ENCODE assay signal across 18 mouse cellular contexts in genomic region chr1:74197726-74198470, GRCm38 (mm10). TPM values are rescaled to one million over a fixed set of nuclear protein-coding genes. Genes with fewer than 3 reads are reported as not detected.
DNase-seq lines count a peak whose midpoint lies in the region; ATAC-seq and TF ChIP-seq lines count a peak whose summit lies in the region.
"Had no signal": no experiment of that assay in that cellular context is flagged by ENCODE, and none has a peak within 500 bp of the region (broad histone marks: within the 10 kb centered on the region; RNA-seq: fewer than 3 reads in every experiment).

No protein-coding gene starts in this region.

- no peak overlapping the region for H3K4me2 ChIP-seq in heart, embryonic 12.5 days
- no peak overlapping the region for H3K4me2 ChIP-seq in forebrain, embryonic 15.5 days (replicated peaks)
- H3K4me2 ChIP-seq: hindbrain, embryonic 14.5 days had no signal

- H3K4me3 ChIP-seq in heart, embryonic 12.5 days: no peak overlapping the region
- H3K4me3 ChIP-seq in cortical plate, adult 2 months (ENCODE audit: insufficient read depth, low read length): no peak overlapping the region
- no peak overlapping the region for H3K4me3 ChIP-seq in forebrain, embryonic 15.5 days
- no peak overlapping the region for H3K4me3 ChIP-seq in hindbrain, embryonic 10.5 days
- H3K4me3 ChIP-seq: megakaryocyte, embryonic 14.5 days; myocyte had no signal

- no peaks in the 10 kb centered on the region for H3K27me3 ChIP-seq in heart, embryonic 12.5 days (replicated peaks)
- H3K27me3 ChIP-seq in forebrain, embryonic 15.5 days: no peaks in the 10 kb centered on the region
- H3K27me3 ChIP-seq in hindbrain, embryonic 10.5 days (ENCODE audit: insufficient read depth, poor library complexity, severe bottlenecking): no peaks in the 10 kb centered on the region

- WGBS in heart, embryonic 12.5 days: 81% methylated on average over 12 of the region's 12 CpGs
- 86% methylated on average over 12 of the region's 12 CpGs for WGBS in forebrain, embryonic 15.5 days
- WGBS in hindbrain, embryonic 10.5 days: 79% methylated on average over 12 of the region's 12 CpGs

- no peaks in the 10 kb centered on the region for H3K36me3 ChIP-seq in heart, embryonic 12.5 days
- H3K36me3 ChIP-seq in forebrain, embryonic 15.5 days: no peaks in the 10 kb centered on the region
- no peaks in the 10 kb centered on the region for H3K36me3 ChIP-seq in hindbrain, embryonic 10.5 days

- TF ChIP-seq CTCF in cortical plate, adult 2 months (IDR thresholded peaks at IDR 0.05; ENCODE audit: extremely low read depth, insufficient read depth, low read length): no peak

- no peak overlapping the region for H3K9ac ChIP-seq in heart, embryonic 12.5 days
- no peak overlapping the region for H3K9ac ChIP-seq in forebrain, embryonic 15.5 days (replicated peaks)
- H3K9ac ChIP-seq: hindbrain, embryonic 14.5 days had no signal

- 0 out of 2 replicates have a peak, but pooled peaks cover 7% of the 10 kb centered on the region for H3K4me1 ChIP-seq in heart, embryonic 12.5 days (replicated peaks)
- peaks cover 3% of the 10 kb centered on the region; the same call in 1 of the 2 replicates for H3K4me1 ChIP-seq in cortical plate, adult 2 months (ENCODE audit: control insufficient read depth, insufficient read depth, low read length)
- no peaks in the 10 kb centered on the region for H3K4me1 ChIP-seq in forebrain, embryonic 15.5 days
- H3K4me1 ChIP-seq in hindbrain, embryonic 10.5 days (replicated peaks): no peaks in the 10 kb centered on the region

- peak; percentile 55; the same call in 1 of the 2 replicates for TF ChIP-seq POLR2A in cortical plate, adult 2 months (IDR thresholded peaks at IDR 0.05; ENCODE audit: extremely low read depth, insufficient read depth, low read length)

- no peak overlapping the region for H3K27ac ChIP-seq in heart, embryonic 12.5 days (ENCODE audit: poor library complexity, severe bottlenecking)
- H3K27ac ChIP-seq in cortical plate, adult 2 months (ENCODE audit: insufficient read depth, low read length): no peak overlapping the region; the same call in 1 of the 2 replicates
- no peak overlapping the region for H3K27ac ChIP-seq in forebrain, embryonic 15.5 days (replicated peaks)
- no peak overlapping the region for H3K27ac ChIP-seq in hindbrain, embryonic 10.5 days
- H3K27ac ChIP-seq: hindbrain, embryonic 14.5 days had no signal

- H3K9me3 ChIP-seq in heart, embryonic 12.5 days (replicated peaks): no peaks in the 10 kb centered on the region
- no peaks in the 10 kb centered on the region for H3K9me3 ChIP-seq in forebrain, embryonic 15.5 days
- no peaks in the 10 kb centered on the region for H3K9me3 ChIP-seq in hindbrain, embryonic 10.5 days
- H3K9me3 ChIP-seq: megakaryocyte, embryonic 14.5 days had no signal

- intact Hi-C loops in left cerebral cortex, postnatal 36 days (cut with DNase I): loop anchor here (2.0 kb wide), 1 partner anchor 295 kb away; no protein-coding TSS in a partner anchor

- peak; percentile 27 for DNase-seq in heart, adult 11 months
- peak; percentile 54 for DNase-seq in layer of hippocampus, adult 9-10 months (ENCODE audit: low spot score)
- peak; percentile 54 to 57 for DNase-seq in left cerebral cortex, postnatal 36 days (ENCODE audit: low spot score in 2 of 2)
- no peak for DNase-seq in hindbrain, embryonic 10.5 days (ENCODE audit: low spot score)
- DNase-seq in neural tube, embryonic 10.5 days (ENCODE audit: extremely low spot score, low spot score): no peak
- DNase-seq: adrenal gland, postnatal 14 days; embryo, embryonic 11 days; kidney, postnatal 14 days; lung, adult 2 months; thymus, postnatal 25 days had no signal

- no peak for ATAC-seq in heart, embryonic 12.5 days (ENCODE audit: insufficient number of reproducible peaks, low FRiP score)
- ATAC-seq in forebrain, embryonic 15.5 days (replicated peaks): no peak

RNA-seq across cellular contexts. Expression of gene Cxcr1, which starts 3.5 kb away (rescaled TPM):
- polyA plus RNA-seq in heart, embryonic 12.5 days (2016; fragmentation: Nextera tagmentation; extraction: Ambion mirVana): not detected in 2 replicates
- not detected in 2 replicates for polyA plus RNA-seq in cortical plate, adult 2 months (2012; rRNA removed)
- not detected for total RNA-seq in left cerebral cortex, postnatal 36 days (2021)
- polyA plus RNA-seq in forebrain, embryonic 15.5 days (2015; fragmentation: Nextera tagmentation; extraction: Ambion mirVana): not detected in 2 replicates
- not detected in 2 replicates for polyA plus RNA-seq in hindbrain, embryonic 10.5 days (2016; fragmentation: Nextera tagmentation; extraction: Ambion mirVana)
- total RNA-seq: adrenal gland, postnatal 14 days; gastrocnemius, adult 18-20 months had no signal
- polyA plus RNA-seq: heart, embryonic 14.5 days; hindbrain, embryonic 14.5 days; myocyte had no signal

RNA-seq across cellular contexts. Expression of gene Arpc2, which starts 38.0 kb away (rescaled TPM):
- polyA plus RNA-seq in heart, embryonic 12.5 days (2016; fragmentation: Nextera tagmentation; extraction: Ambion mirVana): 478 and 484 TPM in 2 replicates
- polyA plus RNA-seq in cortical plate, adult 2 months (2012; rRNA removed): 232 and 248 TPM in 2 replicates
- 100 to 1,000 TPM; 259 to 262 TPM for total RNA-seq in left cerebral cortex, postnatal 36 days (2021)
- polyA plus RNA-seq in forebrain, embryonic 15.5 days (2015; fragmentation: Nextera tagmentation; extraction: Ambion mirVana): 403 and 418 TPM in 2 replicates
- 352 and 355 TPM in 2 replicates for polyA plus RNA-seq in hindbrain, embryonic 10.5 days (2016; fragmentation: Nextera tagmentation; extraction: Ambion mirVana)

RNA-seq across cellular contexts. Expression of gene Cxcr2, which starts 44.1 kb away (rescaled TPM):
- polyA plus RNA-seq in heart, embryonic 12.5 days (2016; fragmentation: Nextera tagmentation; extraction: Ambion mirVana): 0.08 and 0.11 TPM in 2 replicates
- not detected in 2 replicates for polyA plus RNA-seq in cortical plate, adult 2 months (2012; rRNA removed)
- total RNA-seq in left cerebral cortex, postnatal 36 days (2021): under 1 TPM in 1 of 2 experiments, not detected in 1; 0.10 TPM
- 0.13 TPM in 2 replicates for polyA plus RNA-seq in forebrain, embryonic 15.5 days (2015; fragmentation: Nextera tagmentation; extraction: Ambion mirVana)
- 0.11 and 0.18 TPM in 2 replicates for polyA plus RNA-seq in hindbrain, embryonic 10.5 days (2016; fragmentation: Nextera tagmentation; extraction: Ambion mirVana)
- total RNA-seq: gastrocnemius, adult 18-20 months had no signal
- polyA plus RNA-seq: heart, embryonic 14.5 days; myocyte had no signal

Comparison
In these comparisons a context has a peak if more than half of its experiments do, and no peak if none do; other contexts are left out.
1. DNase-seq: peak in heart, adult 11 months (single experiment), layer of hippocampus, adult 9-10 months (single experiment) and left cerebral cortex, postnatal 36 days (2 of 2); none in hindbrain, embryonic 10.5 days (single experiment) and neural tube, embryonic 10.5 days (single experiment).